Mouse (Mus musculus) testis, postnatal 10 days (tissue): Measurements from ENCODE around the gene Ckmt1.
"Not testable (repeated sequence)": the region's sequence is repeated elsewhere in the genome, so short reads cannot be mapped to it uniquely, and the experiment has no call there.

Experiments
- DNase-seq: peaks from one replicate; pipeline ENCODE4 v3.0.0; 2021; ENCODE audit warnings: low spot score

Ckmt1 gene

GRCm38 (mm10) chr2:121357494-121357893 is at the start of gene Ckmt1:
Gene Ckmt1, plus strand, starts transcription at chr2:121357714.
- DNase-seq = no peak

GRCm38 (mm10) chr2:121308997-121309416 is 48.5 kb upstream of the Ckmt1 start:
- no peak for DNase-seq

- DNase-seq = no peak
These were observed 41.2 kb upstream of the Ckmt1 start for GRCm38 (mm10) chr2:121316278-121316677.

- DNase-seq = no peak
These were observed 34.5 kb upstream of the Ckmt1 start for GRCm38 (mm10) chr2:121323041-121323440.

- DNase-seq = no peak
These were observed 33.6 kb upstream of the Ckmt1 start for GRCm38 (mm10) chr2:121323693-121324470.

GRCm38 (mm10) chr2:121329492-121329891 is 28.0 kb upstream of the Ckmt1 start:
- no peak for DNase-seq

GRCm38 (mm10) chr2:121339057-121339456 is 18.5 kb upstream of the Ckmt1 start:
- DNase-seq = no peak

GRCm38 (mm10) chr2:121353156-121353555 is 4.4 kb upstream of the Ckmt1 start:
- no peak for DNase-seq

- no peak for DNase-seq
These were observed 3.1 kb upstream of the Ckmt1 start for GRCm38 (mm10) chr2:121354378-121354777.

- DNase-seq = peak; percentile 97
These were observed 2.5 kb upstream of the Ckmt1 start, which contains the start of gene Ppip5k1 for GRCm38 (mm10) chr2:121354820-121355592. Gene Ppip5k1, minus strand, starts transcription at chr2:121355396.

- no peak for DNase-seq
These were observed 447 bp downstream of the Ckmt1 start for GRCm38 (mm10) chr2:121357961-121358360.

- peak; percentile 57 for DNase-seq
These were observed 867 bp downstream of the Ckmt1 start for GRCm38 (mm10) chr2:121358381-121358780.

- DNase-seq = no peak
These were observed 1.9 kb downstream of the Ckmt1 start for GRCm38 (mm10) chr2:121359461-121359860.

GRCm38 (mm10) chr2:121363656-121364055 is 6.1 kb downstream of the Ckmt1 start:
- no peak for DNase-seq

GRCm38 (mm10) chr2:121368831-121369230 is 11.3 kb downstream of the Ckmt1 start:
- DNase-seq = no peak

- no peak for DNase-seq
These were observed 13.4 kb downstream of the Ckmt1 start for GRCm38 (mm10) chr2:121370921-121371320.

- no peak for DNase-seq
These were observed 14.8 kb downstream of the Ckmt1 start for GRCm38 (mm10) chr2:121372266-121372665.

GRCm38 (mm10) chr2:121374766-121375165 is 17.3 kb downstream of the Ckmt1 start:
- DNase-seq = no peak

- not testable (repeated sequence) for DNase-seq
These were observed 29.6 kb downstream of the Ckmt1 start, which contains the start of gene Strc for GRCm38 (mm10) chr2:121386961-121387575. Gene Strc, minus strand, starts transcription at chr2:121387168.

- DNase-seq = peak; percentile 90
These were observed 39.1 kb downstream of the Ckmt1 start for GRCm38 (mm10) chr2:121396624-121397023.

- DNase-seq = no peak
These were observed 45.8 kb downstream of the Ckmt1 start for GRCm38 (mm10) chr2:121403296-121403695.

GRCm38 (mm10) chr2:121408160-121408559 is 50.6 kb downstream of the Ckmt1 start:
- DNase-seq = peak; percentile 59
